Mouse (Mus musculus): ENCODE results near the gene Pak1.

DNA sequence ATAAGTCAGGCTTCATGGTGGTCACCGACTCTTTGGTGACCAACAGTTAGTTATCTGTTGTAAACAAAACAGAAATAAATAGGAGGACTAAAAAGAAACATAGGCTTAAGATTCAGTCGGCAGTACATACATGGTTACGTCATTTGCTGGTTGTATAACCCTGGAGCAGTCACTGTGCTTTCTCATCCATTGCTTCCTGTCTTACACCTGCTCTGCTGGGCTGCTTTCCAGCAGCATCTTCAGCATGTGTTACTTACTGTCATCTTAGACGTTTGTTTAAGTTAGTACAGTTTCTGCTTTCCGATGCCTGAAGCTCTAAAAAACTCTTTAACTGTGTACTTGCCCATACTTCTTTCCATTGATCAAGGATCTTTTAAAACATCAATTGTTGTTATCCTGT lies 53.0 kb downstream of the Pak1 start:
- no peak for TF ChIP-seq CTCF (IDR thresholded peaks at IDR 0.05; ENCODE audit: low read depth)
- TF ChIP-seq EP300 (IDR thresholded peaks at IDR 0.05; ENCODE audit: low read depth): no peak
